Mouse (Mus musculus) heart, postnatal 0 days (tissue): ENCODE data around the gene Icosl.

ENCODE experiments used
- CTCF ChIP-seq: IDR thresholded peaks from 2 replicates; pipeline ENCODE4 v1.5.1; 2016; ENCODE audit warnings: antibody characterized with exemption, control low read depth, low read depth
- EP300 ChIP-seq: IDR thresholded peaks from 2 replicates; pipeline ENCODE4 v1.6.1; 2016; ENCODE audit warnings: antibody characterized with exemption, low read depth

- TF ChIP-seq CTCF (no peak), EP300 (no peak)
Observed at GRCm38 (mm10) chr10:78090246-78090645, 21.1 kb downstream of the Icosl start.
